Mouse (Mus musculus): ENCODE results near the gene Il23r. TPM values are rescaled to one million over a fixed set of nuclear protein-coding genes. Genes with fewer than 3 reads are reported as not detected.

The Il23r gene
- polyA plus RNA-seq, 1 experiment: not detected

DNA sequence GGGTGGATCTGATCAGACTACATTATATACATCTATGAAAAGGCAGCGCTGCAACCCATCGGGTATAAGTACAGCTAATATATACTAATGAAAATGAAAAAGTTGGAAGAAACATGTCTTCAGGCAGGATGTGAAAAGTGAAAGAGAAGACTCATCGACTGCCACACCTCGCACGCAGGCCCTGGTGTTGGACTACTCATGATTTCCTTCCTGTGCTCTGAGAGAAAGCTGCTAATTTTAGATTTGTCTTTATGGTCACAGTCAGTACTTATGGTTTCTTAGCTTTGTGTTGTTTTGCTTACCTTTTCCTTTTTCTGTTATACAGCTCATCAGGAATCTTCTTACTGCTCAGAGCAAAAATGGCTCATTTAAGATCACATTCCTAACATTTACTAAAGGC is 76.4 kb downstream of the Il23r start:
- Histone ChIP-seq H3K4me3 (replicated peaks; ENCODE audit: control insufficient read depth, low read depth, low read length) (no peak overlapping the region), H3K27ac (ENCODE audit: control insufficient read depth, insufficient read depth, low read depth, low read length, poor library complexity) (no peak overlapping the region), H3K4me1 (ENCODE audit: control insufficient read depth, insufficient read depth, low read length) (peaks cover 2% of the 10 kb centered on the region)
- 30% methylated on average over 5 of the region's 5 CpGs for WGBS
- TF ChIP-seq CTCF (IDR thresholded peaks at IDR 0.05; ENCODE audit: control insufficient read depth, insufficient read depth, low read length) (no peak), POLR2A (IDR thresholded peaks at IDR 0.05; ENCODE audit: borderline replicate concordance, control insufficient read depth, low read depth, low read length) (no peak)

DNA sequence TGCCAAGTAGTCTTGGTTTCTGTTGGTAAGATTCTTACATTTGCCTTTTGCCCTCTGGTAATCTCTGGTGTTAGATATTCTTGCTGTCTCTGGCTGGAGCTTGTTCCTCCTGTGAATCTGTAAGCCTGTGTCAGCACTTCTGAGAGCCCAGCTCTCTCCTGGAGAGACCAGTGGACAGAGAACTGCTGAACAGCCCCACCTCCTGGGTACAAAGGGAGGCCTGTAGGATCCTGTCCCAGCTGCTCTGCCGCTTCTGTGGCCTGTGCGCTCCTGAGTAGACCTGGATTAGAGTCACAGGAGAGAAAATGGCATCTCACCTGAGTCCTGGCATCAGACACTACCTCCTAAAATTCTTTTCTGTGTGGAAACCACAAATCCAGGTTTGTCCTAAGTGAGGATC is 78.3 kb downstream of the Il23r start:
- Histone ChIP-seq H3K4me1 (ENCODE audit: control insufficient read depth, insufficient read depth, low read length) (peaks cover 2% of the 10 kb centered on the region), H3K27ac (ENCODE audit: control insufficient read depth, insufficient read depth, low read depth, low read length, poor library complexity) (no peak overlapping the region), H3K4me3 (replicated peaks; ENCODE audit: control insufficient read depth, low read depth, low read length) (no peak overlapping the region)
- TF ChIP-seq CTCF (IDR thresholded peaks at IDR 0.05; ENCODE audit: control insufficient read depth, insufficient read depth, low read length) (no peak), POLR2A (IDR thresholded peaks at IDR 0.05; ENCODE audit: borderline replicate concordance, control insufficient read depth, low read depth, low read length) (no peak)
- WGBS: 90% methylated on average over 2 of the region's 2 CpGs

DNA sequence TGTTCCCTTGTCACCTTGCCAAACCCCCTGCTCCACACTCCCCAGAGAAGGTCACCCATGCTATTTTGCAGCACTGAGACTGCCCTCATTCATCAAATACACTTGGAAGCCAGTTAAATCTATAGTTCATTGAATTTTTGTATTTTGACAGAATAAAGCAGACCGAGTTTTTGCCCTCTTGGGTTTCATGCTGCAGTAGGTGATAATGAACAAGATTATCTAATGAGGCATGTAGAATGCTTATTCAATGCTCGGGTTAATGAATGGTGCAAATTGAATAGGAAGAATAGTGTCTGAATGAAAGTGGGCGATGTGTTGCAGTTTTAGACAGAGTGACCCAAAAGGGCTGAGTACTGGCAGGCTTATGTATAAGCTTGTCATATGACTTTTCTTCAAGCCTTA is 86.4 kb downstream of the Il23r start:
- TF ChIP-seq POLR2A (IDR thresholded peaks at IDR 0.05; ENCODE audit: borderline replicate concordance, control insufficient read depth, low read depth, low read length) (no peak), CTCF (IDR thresholded peaks at IDR 0.05; ENCODE audit: control insufficient read depth, insufficient read depth, low read length) (no peak)
- 80% methylated on average over 3 of the region's 3 CpGs for WGBS
- Histone ChIP-seq H3K4me1 (ENCODE audit: control insufficient read depth, insufficient read depth, low read length) (no peaks in the 10 kb centered on the region), H3K4me3 (replicated peaks; ENCODE audit: control insufficient read depth, low read depth, low read length) (no peak overlapping the region), H3K27ac (ENCODE audit: control insufficient read depth, insufficient read depth, low read depth, low read length, poor library complexity) (no peak overlapping the region)

DNA sequence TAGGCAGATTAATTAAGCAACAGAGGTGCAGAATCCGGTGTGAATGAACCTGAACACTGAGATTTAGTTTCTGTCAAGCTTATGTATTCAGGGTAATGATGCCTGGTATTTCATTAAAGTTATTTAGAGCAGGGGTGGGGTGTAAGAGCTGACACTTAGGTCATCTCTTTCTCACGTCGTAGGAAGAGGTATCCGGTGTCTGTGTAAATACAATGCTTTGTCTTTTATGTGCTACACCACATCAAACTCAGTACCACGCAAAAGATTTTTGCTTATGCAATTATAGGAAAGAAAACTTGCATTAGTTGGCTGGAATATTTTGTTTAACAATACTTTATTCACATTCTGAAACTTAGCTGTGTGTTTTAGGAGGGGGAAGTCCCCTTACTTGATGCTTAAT is 92.1 kb downstream of the Il23r start:
- Histone ChIP-seq H3K27ac (ENCODE audit: control insufficient read depth, insufficient read depth, low read depth, low read length, poor library complexity) (no peak overlapping the region), H3K4me1 (ENCODE audit: control insufficient read depth, insufficient read depth, low read length) (no peaks in the 10 kb centered on the region), H3K4me3 (replicated peaks; ENCODE audit: control insufficient read depth, low read depth, low read length) (no peak overlapping the region)
- WGBS: 85% methylated on average over 5 of the region's 5 CpGs
- TF ChIP-seq CTCF (IDR thresholded peaks at IDR 0.05; ENCODE audit: control insufficient read depth, insufficient read depth, low read length) (no peak), POLR2A (IDR thresholded peaks at IDR 0.05; ENCODE audit: borderline replicate concordance, control insufficient read depth, low read depth, low read length) (no peak)

DNA sequence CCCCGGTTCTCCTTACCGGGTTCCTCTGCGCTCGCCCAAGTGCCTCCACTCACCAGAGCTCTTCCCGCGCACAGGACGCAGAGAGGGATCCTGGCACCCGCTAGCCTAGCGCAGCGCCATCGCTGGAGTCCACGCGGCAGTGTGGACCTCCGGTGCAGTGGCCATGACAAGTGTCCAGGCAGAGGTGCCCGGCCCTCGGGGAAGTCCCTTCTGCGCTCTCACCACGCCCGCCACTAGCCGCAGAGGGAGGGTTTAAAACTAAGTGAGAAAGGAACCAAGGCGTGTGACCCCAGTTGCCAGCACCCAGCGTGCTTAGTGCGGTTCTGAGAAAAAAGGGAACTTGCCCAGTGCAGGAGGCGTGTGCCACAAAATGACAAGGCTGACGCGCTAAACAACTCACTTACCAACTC is 115.7 kb downstream of the Il23r start, which contains the start of gene Il12rb2:
Gene Il12rb2, minus strand, starts transcription at position 207 of the 410 bp plus-strand sequence.
- WGBS: 1% methylated on average over 26 of the region's 26 CpGs
- no peaks in the 10 kb centered on the region; the same call in none of the 2 replicates for H3K4me1 ChIP-seq (ENCODE audit: control insufficient read depth, insufficient read depth, low read length)
- TF ChIP-seq POLR2A (IDR thresholded peaks at IDR 0.05; ENCODE audit: borderline replicate concordance, control insufficient read depth, low read depth, low read length): no peak
- no peak for TF ChIP-seq CTCF (IDR thresholded peaks at IDR 0.05; ENCODE audit: control insufficient read depth, insufficient read depth, low read length)
- peak within 1 kb of the TSS; percentile 34; the same call in 1 of the 2 replicates for H3K27ac ChIP-seq (ENCODE audit: control insufficient read depth, insufficient read depth, low read depth, low read length, poor library complexity)
- peak within 1 kb of the TSS; percentile 72 for H3K4me3 ChIP-seq (replicated peaks; ENCODE audit: control insufficient read depth, low read depth, low read length)

Other genes with a start within 250 kb of the Il23r start
- 1.3 TPM in 1 of 2 replicates, not detected in the other for gene Il12rb2, start 115.7 kb downstream of the Il23r start, polyA plus RNA-seq (2011; ENCODE audit: insufficient read depth, insufficient read length, low replicate concordance, missing spikeins)
- 2.2 and 6.7 TPM in 2 replicates for gene Tacstd2, start 43.9 kb upstream of the Il23r start, polyA plus RNA-seq (2011; ENCODE audit: insufficient read depth, insufficient read length, low replicate concordance, missing spikeins)